Mouse (Mus musculus): ENCODE measurements around the gene Tdp1.
A peak's percentile ranks its signal among the peaks of the same experiment; 100 is the strongest.

The Tdp1 gene

DNA sequence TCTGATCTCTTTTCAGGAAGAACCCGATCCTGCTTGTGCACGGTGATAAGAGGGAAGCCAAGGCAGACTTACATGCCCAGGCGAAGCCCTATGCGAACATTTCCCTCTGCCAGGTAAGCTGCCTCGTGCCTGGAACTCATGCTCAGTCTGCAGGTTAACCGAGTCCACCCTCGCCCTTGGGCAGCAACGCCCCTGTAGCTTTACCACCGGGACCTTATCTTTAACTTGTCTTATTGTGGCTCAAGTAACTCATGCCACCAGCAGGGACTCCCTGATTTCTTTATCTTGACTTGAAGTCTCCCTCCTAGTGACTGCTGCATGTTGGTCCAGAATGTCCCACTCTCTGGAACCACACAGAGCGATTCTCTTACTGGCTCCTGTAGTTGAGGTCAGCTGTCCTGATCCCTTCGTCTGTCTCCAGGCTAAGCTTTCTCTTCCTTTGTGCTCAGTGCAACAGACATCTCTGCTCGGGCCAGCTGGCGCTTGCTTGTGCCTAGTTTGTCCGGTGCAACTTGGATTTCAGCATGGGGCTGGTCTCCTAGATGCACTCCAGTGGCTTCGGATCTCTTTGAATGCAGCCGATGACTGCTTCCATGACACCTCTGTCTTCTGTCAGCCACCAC is 14.0 kb downstream of the Tdp1 start:
- no peak for DNase-seq (ENCODE audit: low read depth)

GRCm38 (mm10) chr12:99899991-99900390 is 15.7 kb downstream of the Tdp1 start:
- DNase-seq (ENCODE audit: low read depth) = peak; percentile 25

DNA sequence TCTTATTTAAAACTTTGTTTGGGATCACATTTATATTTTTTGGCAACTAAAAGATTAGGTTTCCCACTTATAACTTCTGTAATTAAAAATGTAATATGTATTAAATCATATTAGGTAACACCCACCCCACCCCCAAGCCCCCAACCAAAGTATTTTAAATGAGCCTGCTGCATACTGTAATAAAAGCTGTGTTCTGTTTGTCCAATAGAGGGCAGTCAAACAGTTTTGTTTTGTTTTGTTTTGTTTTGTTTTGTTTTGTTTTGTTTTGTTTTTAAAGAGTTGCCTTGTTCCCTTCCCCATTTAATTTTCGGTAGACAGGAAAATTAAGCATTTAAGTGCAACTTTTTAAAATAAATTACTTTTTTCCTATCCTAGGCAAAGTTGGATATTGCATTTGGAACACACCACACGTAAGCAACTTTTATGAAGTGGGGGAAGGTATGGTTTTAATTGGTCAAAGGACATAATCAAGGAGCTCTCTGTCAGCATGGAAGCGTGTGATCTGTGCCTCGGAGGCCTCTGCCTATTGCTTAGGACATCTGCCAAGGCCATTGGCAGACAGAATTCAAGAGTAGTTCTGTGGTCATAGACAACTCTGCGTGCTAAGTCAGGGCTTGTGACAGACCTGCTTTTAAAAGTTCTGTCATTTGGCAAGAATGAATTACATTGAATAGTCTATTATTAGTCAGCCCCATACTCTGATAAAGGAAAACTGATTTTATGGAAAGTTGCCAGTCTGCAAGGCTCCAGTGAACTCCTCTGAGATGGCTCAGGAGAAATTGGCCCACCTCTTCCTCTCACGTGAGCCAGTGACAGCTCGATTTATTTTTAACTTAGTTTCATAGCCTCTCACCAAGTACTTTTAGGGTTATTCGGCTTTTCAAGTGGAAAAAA is 17.9 kb downstream of the Tdp1 start:
- no peak for DNase-seq (ENCODE audit: low read depth)

GRCm38 (mm10) chr12:99902867-99903370 is 18.6 kb downstream of the Tdp1 start:
- DNase-seq (ENCODE audit: low read depth) = no peak

DNA sequence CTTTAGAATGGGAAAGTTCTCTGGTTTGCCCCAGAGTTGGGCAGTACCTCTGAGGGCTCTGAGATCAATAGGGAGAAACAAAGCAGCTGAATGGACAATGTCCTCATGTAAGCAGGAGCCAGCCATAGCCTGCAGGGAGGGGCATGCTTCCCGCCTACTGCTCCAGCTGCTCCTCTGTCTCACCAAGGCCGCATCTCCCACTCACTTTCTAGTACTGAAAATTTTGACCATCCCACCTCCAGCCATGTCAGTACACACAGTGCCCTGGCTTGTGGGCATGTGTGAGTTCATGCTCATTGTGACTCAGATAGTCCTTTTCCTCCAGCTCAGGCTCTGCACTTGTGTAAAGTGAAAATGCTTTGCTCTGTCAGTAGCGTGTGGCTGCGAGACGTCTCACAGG is 20.2 kb downstream of the Tdp1 start:
- no peak for DNase-seq (ENCODE audit: low read depth)

GRCm38 (mm10) chr12:99911466-99911865 is 27.1 kb downstream of the Tdp1 start:
- DNase-seq (ENCODE audit: low read depth) = no peak

DNA sequence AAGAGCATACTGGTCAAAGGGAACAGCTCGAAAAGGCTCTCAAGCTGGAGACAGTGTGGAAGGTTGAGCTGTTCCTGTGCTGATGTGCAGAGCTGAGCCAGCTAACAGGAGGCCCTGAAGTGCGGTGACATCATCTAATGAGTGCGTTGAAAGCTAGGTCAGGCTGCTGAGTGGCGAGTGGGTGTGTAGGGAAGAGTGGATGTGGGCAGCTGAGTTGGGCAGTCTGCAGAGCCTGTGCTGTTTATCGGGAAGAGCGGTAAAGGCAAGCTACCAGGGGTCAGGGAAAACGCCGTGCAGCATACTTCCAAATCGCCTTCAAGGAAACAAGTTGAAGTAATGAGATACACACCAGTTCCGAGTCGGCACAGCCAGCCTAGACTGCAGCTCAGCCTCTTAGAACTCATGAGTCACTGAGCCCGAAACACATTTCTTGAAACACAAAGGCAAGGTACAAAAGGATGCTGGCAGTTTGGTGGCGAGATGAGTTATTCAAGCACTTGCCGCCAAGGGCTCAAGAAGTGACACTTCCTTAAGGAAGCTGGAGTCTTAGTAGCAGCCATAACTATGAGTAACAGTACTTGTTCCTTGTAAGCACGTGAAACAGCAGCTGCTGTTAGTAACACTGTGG is 33.6 kb downstream of the Tdp1 start:
- no peak for DNase-seq (ENCODE audit: low read depth)

DNA sequence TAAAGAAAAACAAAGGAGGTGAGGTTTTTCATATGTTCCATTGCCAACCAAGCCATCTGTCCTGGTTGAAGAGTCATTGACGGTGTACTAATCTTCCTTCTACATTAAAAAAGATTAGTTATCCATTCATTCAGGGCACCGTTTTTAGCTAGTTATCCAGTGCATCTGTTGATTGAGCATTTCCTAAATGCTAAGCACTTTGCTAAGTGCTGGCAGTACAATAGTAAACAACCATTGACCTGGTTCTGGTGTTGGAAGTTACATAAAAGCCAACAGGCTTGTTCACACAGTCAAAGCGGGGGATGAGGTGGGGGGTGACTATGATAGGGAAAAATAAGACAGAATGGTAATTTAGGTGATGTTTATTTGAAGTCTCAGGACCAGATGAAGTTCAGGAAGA is 35.3 kb downstream of the Tdp1 start:
- DNase-seq (ENCODE audit: low read depth) = no peak

- peak; percentile 38 for DNase-seq (ENCODE audit: low read depth)
Observed at GRCm38 (mm10) chr12:99921045-99921444, 36.7 kb downstream of the Tdp1 start.

- DNase-seq (ENCODE audit: low read depth) = no peak
Observed at GRCm38 (mm10) chr12:99923131-99923606, 38.9 kb downstream of the Tdp1 start.

GRCm38 (mm10) chr12:99923703-99924102 is 39.4 kb downstream of the Tdp1 start:
- DNase-seq (ENCODE audit: low read depth) = no peak

DNA sequence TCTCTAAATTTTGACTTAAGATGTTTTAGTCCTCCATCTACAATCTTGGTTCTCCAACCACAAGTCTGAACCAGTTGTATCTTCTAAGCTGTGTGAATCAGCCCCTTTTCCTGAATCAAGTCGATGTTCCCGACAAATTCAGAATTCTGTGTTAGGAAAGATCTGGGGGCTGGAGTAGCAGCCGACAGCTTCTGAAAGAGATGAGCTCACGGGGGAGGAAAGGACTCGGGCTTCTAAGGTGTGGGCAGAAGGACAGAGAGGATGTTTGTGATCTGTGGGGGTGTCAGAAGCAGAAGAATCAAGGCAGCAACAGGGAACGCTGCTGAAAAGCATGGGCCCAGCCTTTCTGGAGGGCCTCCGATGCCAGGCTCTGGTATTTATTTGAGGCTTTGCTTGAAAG is 44.0 kb downstream of the Tdp1 start:
- DNase-seq (ENCODE audit: low read depth) = no peak

DNA sequence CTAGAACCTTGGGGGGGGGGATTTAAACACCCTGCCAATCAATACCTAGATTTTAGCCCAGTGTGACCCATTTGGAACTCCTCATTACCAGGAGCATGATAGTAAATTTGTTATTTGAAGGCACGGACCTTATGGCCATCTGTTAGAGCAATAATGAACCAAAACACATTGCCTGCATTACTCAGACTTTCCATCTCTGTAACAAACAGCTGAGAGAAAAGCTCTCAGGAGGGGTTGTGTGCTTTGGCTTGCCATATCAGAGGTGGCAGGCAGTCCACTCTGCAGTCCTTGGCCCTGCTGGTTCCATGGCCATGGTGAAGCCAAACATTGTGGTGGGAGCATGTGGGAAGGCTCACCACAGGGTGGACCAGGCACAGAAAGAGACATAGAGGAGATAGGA is 44.8 kb downstream of the Tdp1 start:
- no peak for DNase-seq (ENCODE audit: low read depth)

DNA sequence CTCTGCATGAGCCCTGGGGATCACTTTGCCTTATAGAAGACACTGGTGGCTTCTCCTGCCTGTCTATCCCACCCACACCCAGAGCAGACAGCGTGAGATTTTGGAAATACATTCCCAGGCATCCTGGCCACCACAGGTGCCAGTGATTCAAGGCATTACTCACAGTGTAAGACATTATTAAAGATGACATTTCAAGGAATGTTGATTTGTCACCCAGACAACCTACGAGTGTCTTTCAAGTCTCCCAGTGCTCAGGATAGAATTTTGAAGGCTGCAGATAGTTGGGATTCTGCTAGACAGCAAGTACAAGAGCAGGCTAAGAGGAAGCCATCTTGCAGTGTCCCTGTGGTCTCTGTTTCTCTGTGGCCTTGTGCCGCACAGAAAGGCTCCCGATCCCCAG is 47.9 kb downstream of the Tdp1 start:
- no peak for DNase-seq (ENCODE audit: low read depth)

DNA sequence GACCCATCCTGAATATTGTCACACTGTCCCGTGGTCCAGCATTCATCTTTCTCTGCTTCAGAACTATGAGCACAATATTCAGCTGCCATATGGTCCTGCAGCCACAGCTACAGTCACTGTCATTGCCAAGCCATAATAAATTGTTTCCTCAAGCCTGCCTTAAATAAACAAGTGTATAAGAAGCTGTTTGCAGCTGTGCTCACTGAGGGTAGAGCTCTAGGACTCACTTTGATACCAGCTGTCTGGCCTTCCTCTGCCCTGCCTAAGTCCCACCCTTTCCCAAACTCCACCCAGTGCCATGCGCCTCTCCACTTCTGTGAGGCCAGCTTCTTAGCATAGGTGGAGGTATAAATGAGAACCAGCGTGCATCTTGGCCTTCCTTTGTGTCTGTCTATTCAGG is 49.3 kb downstream of the Tdp1 start:
- DNase-seq (ENCODE audit: low read depth) = no peak

DNA sequence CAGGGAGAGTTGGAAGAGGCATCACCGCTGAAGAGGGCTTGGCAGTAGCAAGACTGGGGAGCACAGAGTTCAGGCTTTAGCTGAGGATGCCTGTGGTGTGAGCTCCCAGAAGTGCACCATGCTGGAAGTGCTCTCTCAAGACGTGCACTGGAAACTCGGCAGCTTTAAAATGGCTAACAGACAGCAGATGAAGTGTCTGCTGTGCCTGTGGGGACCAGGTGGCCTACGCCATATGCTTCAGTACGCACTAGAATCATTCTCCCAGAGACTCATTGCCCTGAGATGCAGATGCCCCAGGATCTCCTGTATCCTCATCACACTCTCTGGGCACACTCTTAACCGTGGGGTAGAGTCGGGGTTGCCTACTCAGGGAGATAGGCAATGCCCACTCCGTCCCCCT is 51.1 kb downstream of the Tdp1 start:
- no peak for DNase-seq (ENCODE audit: low read depth)

DNA sequence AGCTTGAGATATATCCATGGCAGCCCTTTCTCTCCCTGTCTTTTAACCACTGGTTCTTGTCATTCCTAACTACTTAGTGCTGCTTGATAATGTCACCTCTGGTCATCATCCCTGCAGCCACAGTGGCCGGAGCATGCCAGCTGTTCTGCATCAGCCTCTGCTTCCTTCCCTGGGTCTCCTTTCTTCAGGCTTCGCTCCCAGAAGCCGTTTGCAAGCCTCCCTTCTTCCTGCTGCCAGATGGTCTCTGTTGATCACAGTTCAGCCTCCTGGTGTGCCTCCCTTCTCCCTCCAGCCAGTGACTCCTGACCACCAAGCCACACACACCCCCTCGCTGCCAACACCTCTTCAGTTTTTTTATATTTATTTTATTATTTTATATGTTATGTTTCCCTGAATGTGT is 54.2 kb downstream of the Tdp1 start:
- DNase-seq (ENCODE audit: low read depth) = no peak

GRCm38 (mm10) chr12:99939179-99939578 is 54.9 kb downstream of the Tdp1 start:
- DNase-seq (ENCODE audit: low read depth) = no peak

DNA sequence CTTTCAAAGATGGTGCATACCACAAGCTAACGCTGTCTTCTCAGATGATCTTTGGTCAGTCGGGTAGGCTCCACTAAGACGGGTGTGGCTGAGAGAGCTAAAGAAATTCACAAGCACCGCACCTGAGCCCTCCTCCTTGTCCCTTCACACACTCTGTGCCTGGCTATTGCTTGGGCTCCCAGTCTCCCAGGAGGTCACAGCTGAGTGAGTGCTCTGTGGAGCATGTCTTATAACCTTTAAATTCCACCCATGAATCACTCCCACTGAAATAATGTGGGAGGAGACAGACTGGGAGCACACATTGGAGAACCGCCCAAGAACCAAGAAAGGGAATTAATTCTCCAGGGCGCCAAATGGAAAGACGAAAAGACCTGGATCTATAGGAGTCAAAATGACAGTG is 56.4 kb downstream of the Tdp1 start:
- no peak for DNase-seq (ENCODE audit: low read depth)

GRCm38 (mm10) chr12:99942441-99942840 is 58.1 kb downstream of the Tdp1 start:
- peak; percentile 92 for DNase-seq (ENCODE audit: low read depth)

- DNase-seq (ENCODE audit: low read depth) = peak; percentile 62
Observed at GRCm38 (mm10) chr12:99952928-99953327, 68.6 kb downstream of the Tdp1 start.

DNA sequence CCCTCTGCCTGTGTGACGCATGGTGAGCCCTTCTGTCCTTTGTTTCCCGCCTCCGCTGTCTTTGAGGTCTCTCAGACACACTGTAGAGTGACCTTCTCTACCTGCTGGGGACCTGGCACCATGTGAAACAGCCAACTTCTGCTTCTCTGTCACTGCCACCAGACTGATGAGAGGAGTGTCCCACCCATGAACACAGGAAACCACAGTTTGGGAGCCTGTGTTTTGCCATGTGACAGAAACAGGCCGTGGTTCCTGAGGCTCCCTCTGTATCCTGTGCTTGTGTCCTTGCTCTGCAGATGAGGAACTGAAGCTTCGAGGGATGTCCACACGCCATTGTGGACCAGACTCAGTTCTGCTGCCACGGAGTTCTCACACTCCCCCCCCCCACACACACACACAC is 72.1 kb downstream of the Tdp1 start:
- peak; percentile 59 for DNase-seq (ENCODE audit: low read depth)
